Mouse (Mus musculus) WW6 (cell line): ENCODE measurements around the gene Pgs1.

Source experiments
- DNase-seq: peaks from one replicate; pipeline ENCODE4 v3.0.0-alpha.2; 2013; ENCODE audit warnings: low read depth, low spot score

The Pgs1 gene

GRCm38 (mm10) chr11:117986126-117987031 is at the start of gene Pgs1:
Pgs1 (plus strand) TSS chr11:117986292.
- DNase-seq: no peak

- DNase-seq: no peak
Observed at GRCm38 (mm10) chr11:117939004-117939730, 46.9 kb upstream of the Pgs1 start.

- DNase-seq: no peak
Observed at GRCm38 (mm10) chr11:117939741-117940285, 46.3 kb upstream of the Pgs1 start.

- DNase-seq: no peak
Observed at GRCm38 (mm10) chr11:117940881-117941280, 45.2 kb upstream of the Pgs1 start.

- no peak for DNase-seq
Observed at GRCm38 (mm10) chr11:117941325-117941834, 44.7 kb upstream of the Pgs1 start.

- no peak for DNase-seq
Observed at GRCm38 (mm10) chr11:117941848-117942247, 44.2 kb upstream of the Pgs1 start.

GRCm38 (mm10) chr11:117946195-117946979 is 39.7 kb upstream of the Pgs1 start:
- DNase-seq: no peak

GRCm38 (mm10) chr11:117946996-117947419 is 39.1 kb upstream of the Pgs1 start:
- no peak for DNase-seq

- no peak for DNase-seq
Observed at GRCm38 (mm10) chr11:117949392-117950091, 36.5 kb upstream of the Pgs1 start.

- DNase-seq: no peak
Observed at GRCm38 (mm10) chr11:117951391-117951790, 34.7 kb upstream of the Pgs1 start.

- DNase-seq: no peak
Observed at GRCm38 (mm10) chr11:117952174-117952933, 33.7 kb upstream of the Pgs1 start.

GRCm38 (mm10) chr11:117954094-117954493 is 32.0 kb upstream of the Pgs1 start:
- DNase-seq: no peak

GRCm38 (mm10) chr11:117954819-117955218 is 31.3 kb upstream of the Pgs1 start:
- DNase-seq: no peak

- DNase-seq: no peak
Observed at GRCm38 (mm10) chr11:117955621-117956020, 30.5 kb upstream of the Pgs1 start.

- DNase-seq: no peak
Observed at GRCm38 (mm10) chr11:117958197-117958596, 27.9 kb upstream of the Pgs1 start.

- no peak for DNase-seq
Observed at GRCm38 (mm10) chr11:117959166-117959565, 26.9 kb upstream of the Pgs1 start.

- DNase-seq: no peak
Observed at GRCm38 (mm10) chr11:117959741-117960381, 26.2 kb upstream of the Pgs1 start.

GRCm38 (mm10) chr11:117960601-117961000 is 25.5 kb upstream of the Pgs1 start:
- DNase-seq: no peak
